Mouse (Mus musculus): ENCODE measurements around the gene Peak1. TPM values are rescaled to one million over a fixed set of nuclear protein-coding genes. Genes with fewer than 3 reads are reported as not detected.

The Peak1 gene
- polyA plus RNA-seq (2012; rRNA removed) = 5.2 and 5.5 TPM in 2 replicates

DNA sequence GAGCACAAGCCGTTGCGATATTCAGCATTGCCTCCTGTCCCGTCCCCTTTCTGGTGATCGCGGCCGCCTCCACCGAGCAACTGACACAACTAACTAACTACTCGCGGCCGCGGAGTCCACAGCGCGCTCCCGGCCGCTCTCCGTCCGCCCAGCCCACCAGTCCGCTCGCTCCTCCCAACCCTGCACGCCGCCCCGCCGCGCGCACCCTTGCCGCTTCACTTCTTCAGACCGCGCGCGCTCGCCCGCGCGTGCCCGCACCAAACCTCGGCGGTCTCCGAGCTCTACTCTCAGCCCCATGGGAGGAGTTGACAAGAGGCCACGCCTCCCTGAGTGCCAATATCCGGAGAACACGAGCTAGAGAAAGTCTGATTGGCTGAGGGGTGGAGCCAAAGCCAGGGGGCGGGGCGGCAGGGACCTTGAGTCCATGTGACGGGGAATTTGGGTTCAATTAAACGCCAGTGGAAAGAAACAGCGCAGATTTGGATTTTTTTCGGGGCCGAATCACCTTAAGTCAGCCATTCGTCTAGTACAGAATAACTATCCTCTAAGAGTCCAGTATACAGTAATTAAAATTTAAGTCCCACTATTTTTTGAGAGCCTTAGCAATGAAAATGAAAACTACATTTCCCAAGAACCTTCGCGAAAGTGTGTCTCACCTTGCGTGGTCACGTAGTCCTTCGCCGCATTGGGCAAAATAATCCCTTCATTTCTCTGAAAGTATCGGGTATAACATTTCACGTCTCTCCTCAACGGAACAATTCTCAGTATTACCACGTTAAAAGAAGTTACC, at the start of gene Peak1, which contains the start of gene Hmg20a:
Peak1 (minus strand) TSS at position 120 of the 790 bp plus-strand sequence.
Hmg20a (plus strand) TSS at position 662 of the 790 bp plus-strand sequence.
- Histone ChIP-seq H3K27me3 (ENCODE audit: control insufficient read depth, insufficient read depth, low read length) (no peaks in the 10 kb centered on the region), H3K4me1 (ENCODE audit: control insufficient read depth, insufficient read depth, low read length) (no peaks in the 10 kb centered on the region; the same call in 1 of the 2 replicates), H3K36me3 (ENCODE audit: control insufficient read depth, insufficient read depth, low read length) (no peaks in the 10 kb centered on the region), H3K4me3 (ENCODE audit: control insufficient read depth, low read depth, low read length) (peak within 1 kb of the TSS; percentile 94), H3K27ac (ENCODE audit: control insufficient read depth, insufficient read depth, low read depth, low read length) (peak within 1 kb of the TSS; percentile 91)
- TF ChIP-seq POLR2A (IDR thresholded peaks at IDR 0.05; ENCODE audit: control insufficient read depth, low read depth, low read length) (peak; percentile 74), CTCF (IDR thresholded peaks at IDR 0.05; ENCODE audit: control insufficient read depth, insufficient read depth, insufficient replicate concordance, low read depth, low read length) (no peak)

GRCm38 (mm10) chr9:56466251-56466650, 48.4 kb upstream of the Peak1 start:
- Histone ChIP-seq H3K4me3 (ENCODE audit: control insufficient read depth, low read depth, low read length) (no peak overlapping the region), H3K36me3 (ENCODE audit: control insufficient read depth, insufficient read depth, low read length) (no peaks in the 10 kb centered on the region; the same call in 1 of the 2 replicates), H3K27me3 (ENCODE audit: control insufficient read depth, insufficient read depth, low read length) (no peaks in the 10 kb centered on the region), H3K27ac (ENCODE audit: control insufficient read depth, insufficient read depth, low read depth, low read length) (no peak overlapping the region), H3K4me1 (ENCODE audit: control insufficient read depth, insufficient read depth, low read length) (no peaks in the 10 kb centered on the region)
- TF ChIP-seq POLR2A (IDR thresholded peaks at IDR 0.05; ENCODE audit: control insufficient read depth, low read depth, low read length) = no peak
- TF ChIP-seq CTCF (IDR thresholded peaks at IDR 0.05; ENCODE audit: control insufficient read depth, insufficient read depth, insufficient replicate concordance, low read depth, low read length) = no peak

DNA sequence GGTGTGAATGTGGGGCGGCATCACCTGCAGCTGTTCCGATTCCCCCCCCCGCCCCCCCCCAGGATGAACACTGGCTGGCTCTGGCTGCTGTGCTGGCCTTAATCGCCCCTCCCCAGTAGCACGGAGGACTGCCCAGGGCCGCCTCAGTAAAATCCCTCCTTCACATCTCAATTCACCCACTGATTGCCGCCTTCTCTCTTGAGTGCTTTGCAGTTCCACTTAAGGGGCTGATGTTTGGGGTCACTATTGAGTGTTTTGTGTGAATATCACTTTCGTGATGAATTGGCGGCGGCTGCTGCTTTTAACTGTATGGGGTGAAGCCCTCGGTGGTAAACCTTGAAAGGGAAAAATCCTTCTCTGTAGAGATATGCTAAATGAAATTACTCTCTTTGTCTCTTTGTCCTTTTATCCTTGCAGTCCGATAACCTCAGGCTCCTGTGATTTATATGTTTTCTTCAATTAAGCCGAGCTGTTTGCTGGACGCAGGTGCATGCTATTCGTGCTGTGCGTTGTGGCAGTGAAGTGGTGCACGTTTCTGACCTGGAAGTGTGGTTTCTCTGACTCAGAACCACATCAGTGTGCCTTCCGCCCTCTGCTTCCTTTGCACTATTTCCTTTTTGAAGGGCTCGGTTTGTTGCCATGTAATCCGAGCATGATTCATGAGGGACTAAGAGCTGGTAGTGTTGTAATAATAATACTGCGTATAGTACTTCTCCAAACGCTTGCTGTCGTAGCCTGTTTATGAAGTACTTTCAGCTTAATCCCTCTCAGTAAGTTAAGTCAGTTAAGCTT, 47.2 kb upstream of the Peak1 start:
- H3K4me3 ChIP-seq (ENCODE audit: control insufficient read depth, low read depth, low read length) = no peak overlapping the region
- no peak overlapping the region for H3K27ac ChIP-seq (ENCODE audit: control insufficient read depth, insufficient read depth, low read depth, low read length)
- no peaks in the 10 kb centered on the region; the same call in 1 of the 2 replicates for H3K36me3 ChIP-seq (ENCODE audit: control insufficient read depth, insufficient read depth, low read length)
- H3K4me1 ChIP-seq (ENCODE audit: control insufficient read depth, insufficient read depth, low read length) = no peaks in the 10 kb centered on the region
- TF ChIP-seq POLR2A (IDR thresholded peaks at IDR 0.05; ENCODE audit: control insufficient read depth, low read depth, low read length) (no peak), CTCF (IDR thresholded peaks at IDR 0.05; ENCODE audit: control insufficient read depth, insufficient read depth, insufficient replicate concordance, low read depth, low read length) (no peak)
- no peaks in the 10 kb centered on the region for H3K27me3 ChIP-seq (ENCODE audit: control insufficient read depth, insufficient read depth, low read length)

DNA sequence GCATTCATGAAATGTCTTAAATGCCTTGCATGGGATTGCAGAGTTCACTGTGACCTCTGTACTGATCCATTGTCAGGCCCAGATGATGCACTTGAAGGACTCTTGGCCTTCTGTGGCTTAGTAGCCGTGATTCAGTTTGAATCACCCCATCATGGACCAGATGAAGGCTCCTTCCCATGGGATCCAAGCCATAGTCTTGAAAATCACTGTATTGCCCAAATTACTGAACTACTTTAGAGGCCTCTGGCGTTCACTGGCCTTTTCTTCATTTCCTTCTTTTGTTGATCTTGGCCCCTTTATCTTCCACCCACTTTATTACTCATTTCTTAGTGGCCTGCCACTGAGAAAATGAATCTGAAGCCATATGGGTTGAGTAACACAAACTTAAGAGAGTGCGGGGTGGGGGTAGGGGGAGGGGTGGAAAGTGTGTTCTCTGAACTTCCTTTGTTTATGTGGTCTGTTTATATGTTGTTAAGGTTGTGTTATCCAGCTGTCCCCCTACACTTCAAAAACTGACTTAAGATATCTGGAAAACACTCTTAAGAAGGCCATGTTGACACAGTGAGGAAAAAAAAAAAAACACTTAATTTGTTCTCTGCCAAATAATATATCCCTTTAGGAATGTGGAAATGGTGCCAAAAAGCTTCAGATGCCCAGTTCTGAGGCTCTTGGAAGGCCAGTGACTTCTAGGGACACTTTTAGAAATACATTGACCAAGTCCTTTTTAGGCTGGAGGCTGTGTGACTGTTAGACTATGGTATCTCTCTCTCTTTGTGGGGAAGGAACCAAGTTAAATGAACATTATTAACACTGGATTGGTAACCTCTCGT, 46.0 kb upstream of the Peak1 start:
- H3K27ac ChIP-seq (ENCODE audit: control insufficient read depth, insufficient read depth, low read depth, low read length) = no peak overlapping the region
- no peak overlapping the region for H3K4me3 ChIP-seq (ENCODE audit: control insufficient read depth, low read depth, low read length)
- no peaks in the 10 kb centered on the region; the same call in 1 of the 2 replicates for H3K36me3 ChIP-seq (ENCODE audit: control insufficient read depth, insufficient read depth, low read length)
- no peak for TF ChIP-seq POLR2A (IDR thresholded peaks at IDR 0.05; ENCODE audit: control insufficient read depth, low read depth, low read length)
- TF ChIP-seq CTCF (IDR thresholded peaks at IDR 0.05; ENCODE audit: control insufficient read depth, insufficient read depth, insufficient replicate concordance, low read depth, low read length) = no peak
- H3K4me1 ChIP-seq (ENCODE audit: control insufficient read depth, insufficient read depth, low read length) = no peaks in the 10 kb centered on the region
- no peaks in the 10 kb centered on the region for H3K27me3 ChIP-seq (ENCODE audit: control insufficient read depth, insufficient read depth, low read length)

- Histone ChIP-seq H3K4me3 (ENCODE audit: control insufficient read depth, low read depth, low read length) (no peak overlapping the region), H3K27ac (ENCODE audit: control insufficient read depth, insufficient read depth, low read depth, low read length) (no peak overlapping the region), H3K27me3 (ENCODE audit: control insufficient read depth, insufficient read depth, low read length) (no peaks in the 10 kb centered on the region), H3K36me3 (ENCODE audit: control insufficient read depth, insufficient read depth, low read length) (no peaks in the 10 kb centered on the region; the same call in 1 of the 2 replicates), H3K4me1 (ENCODE audit: control insufficient read depth, insufficient read depth, low read length) (no peaks in the 10 kb centered on the region)
- no peak for TF ChIP-seq CTCF (IDR thresholded peaks at IDR 0.05; ENCODE audit: control insufficient read depth, insufficient read depth, insufficient replicate concordance, low read depth, low read length)
Observed at GRCm38 (mm10) chr9:56463046-56463445, 45.2 kb upstream of the Peak1 start.

GRCm38 (mm10) chr9:56462606-56463005, 44.7 kb upstream of the Peak1 start:
- no peak overlapping the region for H3K27ac ChIP-seq (ENCODE audit: control insufficient read depth, insufficient read depth, low read depth, low read length)

More at GRCm38 (mm10) chr9:56462606-56463005, 44.7 kb upstream of the Peak1 start:
- no peaks in the 10 kb centered on the region for H3K27me3 ChIP-seq (ENCODE audit: control insufficient read depth, insufficient read depth, low read length)
- TF ChIP-seq POLR2A (IDR thresholded peaks at IDR 0.05; ENCODE audit: control insufficient read depth, low read depth, low read length) (no peak), CTCF (IDR thresholded peaks at IDR 0.05; ENCODE audit: control insufficient read depth, insufficient read depth, insufficient replicate concordance, low read depth, low read length) (no peak)
- no peak overlapping the region for H3K4me3 ChIP-seq (ENCODE audit: control insufficient read depth, low read depth, low read length)
- no peaks in the 10 kb centered on the region for H3K4me1 ChIP-seq (ENCODE audit: control insufficient read depth, insufficient read depth, low read length)
- H3K36me3 ChIP-seq (ENCODE audit: control insufficient read depth, insufficient read depth, low read length) = no peaks in the 10 kb centered on the region; the same call in 1 of the 2 replicates

Measured in testis, adult 2 months (tissue).